Mouse (Mus musculus) regulatory T cell (primary cell): ENCODE measurements around the gene Uck2.

Experiments used
- in situ Hi-C: fragments of 300-600 bp; cut with MboI, MseI; formaldehyde crosslinking; loops from one replicate; pipeline ENCODE4 v1.15.1; 2025; ENCODE audit warnings: high pct_unique_total_duplicates

The Uck2 gene

DNA sequence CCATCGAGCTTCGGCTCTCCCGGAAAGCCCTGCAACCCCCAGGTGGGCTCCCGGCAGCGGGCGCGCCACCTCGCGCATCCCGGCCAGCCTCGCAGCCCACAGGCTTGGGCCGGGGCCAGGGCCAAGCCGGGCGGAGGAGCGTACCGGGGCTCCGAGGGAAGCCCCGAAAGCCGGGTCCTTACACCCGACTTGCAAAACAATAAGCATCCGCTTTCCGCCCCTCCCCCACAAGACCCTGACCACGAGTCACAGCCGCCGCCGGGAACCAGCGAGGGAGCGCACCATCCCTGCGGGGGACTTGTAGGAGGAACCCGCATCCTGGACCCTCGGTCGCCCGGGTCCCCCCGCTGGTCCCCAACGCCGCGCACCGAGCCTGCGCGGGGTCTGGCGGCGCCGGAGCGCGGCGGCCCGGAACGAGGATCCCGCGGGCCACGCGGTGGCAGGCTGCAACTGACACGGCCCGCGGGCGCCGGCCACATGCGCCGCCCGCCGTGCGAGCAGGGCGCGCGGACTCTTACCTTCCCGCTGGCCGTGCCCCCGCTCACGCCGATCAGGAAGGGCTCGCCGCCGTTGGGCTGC lies 773 bp downstream of the Uck2 start:
- in situ Hi-C loops, result no loop called here

DNA sequence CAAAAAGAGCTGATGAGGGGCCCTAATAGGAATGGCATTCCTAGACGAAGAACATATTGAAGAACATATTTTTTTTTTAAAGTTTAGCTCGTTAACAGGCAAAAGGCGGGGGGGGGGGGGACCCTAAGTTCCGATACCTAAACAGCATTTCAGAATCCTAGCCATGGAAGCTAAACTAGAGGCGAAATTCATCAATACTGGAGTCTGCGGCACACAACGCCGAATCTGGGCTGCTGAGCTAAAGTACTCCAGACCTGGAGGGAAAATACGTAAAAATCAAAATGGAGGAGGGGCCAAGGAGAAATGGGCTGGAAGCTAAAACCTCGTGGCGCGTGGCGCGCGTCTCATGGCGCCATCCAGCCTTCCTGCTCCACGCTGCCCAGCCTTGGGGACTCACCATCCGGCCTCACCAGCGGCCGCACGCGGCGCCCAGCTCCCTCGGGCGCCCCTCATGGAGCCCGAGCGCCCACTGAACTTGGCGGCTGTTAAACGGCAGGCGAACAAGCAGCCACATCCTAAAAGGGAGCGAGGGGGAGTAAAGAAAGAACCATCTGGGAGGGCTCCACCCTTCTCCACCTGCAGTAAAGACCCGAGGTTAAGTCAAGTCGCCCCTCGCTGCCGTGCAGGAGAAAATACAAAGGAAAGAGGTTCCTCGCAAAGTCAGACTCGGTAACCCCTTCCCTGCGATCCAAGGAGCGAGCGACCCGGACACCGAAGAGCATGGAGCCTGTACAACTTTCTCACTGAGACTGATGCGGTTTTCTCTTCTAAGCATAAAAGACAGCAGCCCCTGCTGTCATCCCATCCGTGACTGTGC lies 1.5 kb downstream of the Uck2 start:
- in situ Hi-C loops, result no loop called here

DNA sequence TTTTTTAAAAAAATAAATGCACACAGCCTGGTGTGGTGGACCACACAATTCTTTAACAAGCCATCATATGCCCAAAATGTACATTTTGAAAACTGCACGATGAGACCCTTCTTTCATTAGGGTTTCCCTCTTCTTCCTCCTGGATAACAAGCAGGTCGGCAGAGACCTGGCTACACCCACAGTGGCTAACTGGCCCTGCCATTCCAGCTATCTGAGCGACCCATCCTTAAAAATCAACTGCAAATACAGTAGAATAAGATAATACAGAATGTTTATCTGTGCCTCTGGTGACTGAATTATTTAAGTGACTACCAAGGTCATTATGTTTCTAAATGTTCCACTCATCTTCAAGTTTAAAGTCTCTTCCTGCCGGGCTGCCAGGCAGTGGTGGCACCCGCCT lies 2.4 kb downstream of the Uck2 start:
- in situ Hi-C loops, result no loop called here

DNA sequence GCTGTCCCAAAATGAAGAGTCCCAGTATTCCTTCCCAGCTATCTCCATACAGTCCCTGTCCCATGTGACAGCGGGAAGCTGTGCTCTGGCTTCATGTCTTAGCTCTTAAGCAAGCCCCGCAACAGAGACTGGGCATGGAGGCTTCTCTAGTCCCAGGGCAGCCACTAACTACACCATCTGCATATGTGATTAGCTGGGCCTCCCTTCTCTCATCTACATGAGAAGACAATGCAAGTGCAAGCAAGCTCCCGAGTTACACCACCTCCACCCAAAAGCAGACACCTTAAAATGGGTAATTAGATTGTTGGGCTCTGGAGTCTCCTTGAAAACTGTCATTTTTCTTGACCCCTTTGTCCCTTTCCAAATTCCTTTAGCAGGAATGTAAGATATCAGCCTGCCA lies 3.0 kb downstream of the Uck2 start:
- in situ Hi-C loops, result no loop called here

DNA sequence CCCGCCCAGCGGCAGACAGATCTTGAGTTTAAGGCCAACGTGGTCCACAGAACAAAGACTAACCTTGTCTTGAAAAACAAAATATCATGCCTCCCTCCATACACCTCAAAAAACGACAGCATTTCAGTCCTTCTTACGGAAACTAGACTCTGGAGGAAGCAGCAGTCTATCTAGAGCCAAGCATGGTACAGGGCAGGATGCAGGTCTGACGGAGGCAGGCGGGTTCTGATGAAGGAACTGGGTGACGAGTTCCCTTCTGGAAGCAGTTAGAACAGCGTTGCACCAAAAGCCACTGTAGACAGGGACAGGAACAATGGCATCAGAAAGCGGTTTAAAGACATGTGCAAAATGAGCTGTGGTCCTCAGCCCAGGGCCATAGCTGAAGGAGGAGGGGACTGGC lies 5.1 kb downstream of the Uck2 start:
- in situ Hi-C loops, result no loop called here

DNA sequence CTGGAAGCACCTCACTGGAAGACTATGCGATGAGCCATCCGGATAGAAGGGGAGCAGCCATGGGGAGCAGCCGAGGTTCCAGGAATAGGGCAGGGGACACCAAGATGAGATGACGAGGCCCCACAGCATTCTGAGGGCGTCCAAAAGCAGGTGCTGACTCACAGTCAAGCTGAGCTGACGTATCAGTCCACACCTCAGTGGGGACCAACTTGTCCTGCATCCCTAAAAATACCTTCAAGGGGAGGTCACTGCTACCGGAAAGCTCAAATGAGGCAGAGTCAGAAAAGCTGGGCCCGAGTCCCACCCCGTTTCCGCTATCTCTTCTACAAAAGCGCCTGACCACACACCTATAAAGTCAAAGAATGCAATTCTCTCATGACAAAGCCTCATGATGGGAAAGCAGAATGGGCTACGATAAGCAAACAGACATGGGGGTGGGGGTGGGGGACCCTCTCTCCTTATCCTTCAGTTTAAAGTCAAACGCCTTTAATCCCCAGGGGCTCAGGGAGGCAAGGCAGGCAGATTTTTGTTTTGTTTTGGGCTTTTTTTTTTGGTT lies 5.9 kb downstream of the Uck2 start:
- in situ Hi-C loops, result no loop called here

DNA sequence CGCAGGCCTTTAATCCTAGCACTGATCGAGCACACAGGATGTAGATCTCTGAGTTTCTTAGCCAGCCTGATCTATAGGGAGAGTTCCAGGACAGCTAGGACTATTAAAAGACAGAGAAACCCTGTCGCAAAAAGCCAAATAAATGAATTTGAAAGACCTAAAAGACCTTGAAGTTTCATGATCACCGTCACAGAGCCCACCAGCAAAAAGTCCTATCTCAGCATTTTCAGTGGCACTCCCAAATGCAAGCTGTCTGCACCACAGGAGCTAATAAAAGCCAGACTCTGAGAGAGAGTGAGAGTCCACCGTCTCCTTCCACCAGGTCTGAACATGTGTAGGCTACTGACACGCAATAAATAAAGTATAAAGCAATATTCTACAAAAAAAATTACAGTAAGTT lies 6.7 kb downstream of the Uck2 start:
- in situ Hi-C loops, result no loop called here

DNA sequence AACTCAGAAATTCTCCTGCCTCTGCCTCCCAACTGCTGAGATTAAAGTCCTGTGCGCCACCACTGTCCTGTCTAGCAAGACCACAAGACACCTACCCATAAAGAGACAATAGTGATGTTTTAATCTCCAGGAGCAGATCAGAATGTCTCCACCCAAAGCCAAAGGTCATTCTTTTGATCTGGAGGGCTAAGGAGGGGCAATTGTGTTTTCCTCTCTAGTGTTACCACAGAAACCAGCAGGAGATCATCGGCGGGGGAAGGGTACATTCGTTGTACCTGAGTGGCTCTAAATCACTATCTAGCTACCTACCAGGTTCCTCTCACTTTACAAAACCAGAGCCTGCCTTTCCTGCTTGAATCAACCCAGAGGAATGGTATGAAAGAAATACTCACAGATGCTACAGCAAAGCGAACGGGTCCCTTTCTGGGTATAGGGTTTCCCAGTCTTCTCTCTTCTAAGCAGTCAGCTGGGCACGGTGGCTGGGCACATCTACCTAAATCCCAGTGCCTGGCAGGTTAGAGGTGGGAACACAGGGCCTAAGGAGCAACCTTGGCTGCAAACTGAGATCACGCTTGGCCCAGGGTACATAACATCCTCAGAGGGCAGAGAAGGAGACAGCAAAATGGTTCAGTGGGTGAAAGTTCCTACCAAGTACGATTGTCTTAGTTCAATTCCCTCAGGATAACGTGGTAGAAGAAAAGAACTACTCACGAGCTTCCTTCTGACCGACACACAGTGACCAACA lies 10.3 kb downstream of the Uck2 start:
- in situ Hi-C loops, result loop anchor here (5.0 kb wide), 2 partner anchors 53 to 1258 kb away; no protein-coding TSS in a partner anchor

DNA sequence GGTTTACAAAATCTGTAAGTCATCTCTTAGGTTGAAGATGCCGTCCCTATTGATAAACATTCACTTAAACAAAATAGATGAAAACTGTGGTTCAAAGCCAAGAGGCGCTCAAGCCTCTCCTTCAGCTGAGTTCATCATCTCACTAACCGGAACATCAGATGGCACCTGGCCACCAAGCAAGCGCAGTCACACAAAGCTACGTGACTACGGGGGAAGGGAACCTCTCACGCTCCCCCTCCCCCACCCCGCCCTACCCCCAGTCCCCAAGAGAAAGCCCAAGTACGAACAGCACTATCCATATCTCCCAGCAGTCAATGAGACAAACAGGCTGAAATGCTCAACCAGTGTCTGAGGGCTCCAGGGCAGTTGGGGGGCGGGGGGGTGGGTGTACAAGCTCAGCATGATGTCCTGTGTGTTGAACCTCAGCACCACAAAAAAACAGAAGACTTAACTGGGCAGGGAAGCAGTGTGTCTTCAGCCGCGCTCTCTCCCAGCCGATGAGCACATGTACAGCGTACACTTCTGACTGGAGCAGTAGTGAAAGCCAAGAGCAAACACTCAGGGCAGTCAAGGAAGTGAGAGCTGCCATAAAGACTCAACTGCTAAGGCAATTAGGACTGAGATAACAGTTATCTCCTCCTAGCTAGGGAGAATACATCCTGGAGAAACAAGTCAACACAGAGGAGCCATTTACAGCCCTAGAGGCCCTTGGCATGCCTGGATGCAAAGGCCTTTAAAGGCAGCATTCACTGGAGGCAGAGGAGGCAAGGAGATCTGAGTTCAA lies 11.5 kb downstream of the Uck2 start:
- in situ Hi-C loops, result loop anchor here (5.0 kb wide), 2 partner anchors 51 to 1256 kb away; no protein-coding TSS in a partner anchor

DNA sequence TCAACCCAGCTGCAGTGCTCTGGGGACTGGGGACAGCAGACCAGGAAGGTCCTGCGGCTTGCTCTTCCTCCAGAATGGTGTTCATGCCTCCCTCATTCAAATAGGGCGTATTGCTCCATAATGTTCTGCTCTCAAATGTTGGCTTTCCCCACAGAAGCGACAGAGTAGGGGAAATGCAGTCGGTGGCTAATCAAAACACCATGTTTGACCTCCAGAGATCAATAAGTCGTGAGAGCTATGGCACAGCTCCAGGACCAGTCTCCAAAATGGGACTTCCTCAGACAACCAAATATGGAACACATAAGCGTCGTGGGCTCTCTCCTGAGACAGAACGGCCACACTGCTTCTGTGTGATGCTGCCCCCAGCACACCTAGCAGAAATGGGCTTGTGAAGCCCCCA lies 13.3 kb downstream of the Uck2 start:
- in situ Hi-C loops, result loop anchor here (5.0 kb wide), 2 partner anchors 50 to 1255 kb away; no protein-coding TSS in a partner anchor

DNA sequence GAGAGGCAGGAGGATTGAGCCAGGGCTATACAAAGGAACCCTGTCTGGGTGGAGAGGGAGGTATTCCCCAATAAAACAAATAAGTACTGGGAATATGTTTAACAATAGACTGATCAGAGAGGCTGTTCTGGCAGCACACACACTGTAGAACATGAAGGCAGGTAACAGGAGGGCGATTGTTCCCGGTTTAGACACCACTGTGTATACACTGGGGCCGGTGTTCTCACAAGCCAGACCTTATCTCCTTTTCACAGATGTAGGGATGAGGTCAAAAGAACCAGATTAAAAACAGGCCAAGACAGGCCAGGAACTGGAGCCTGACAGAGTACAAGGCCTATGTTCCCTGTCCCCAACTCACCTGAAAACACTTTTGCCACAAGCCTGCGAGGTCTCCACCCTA lies 13.8 kb downstream of the Uck2 start:
- in situ Hi-C loops, result loop anchor here (5.0 kb wide), 2 partner anchors 49 to 1254 kb away; no protein-coding TSS in a partner anchor

DNA sequence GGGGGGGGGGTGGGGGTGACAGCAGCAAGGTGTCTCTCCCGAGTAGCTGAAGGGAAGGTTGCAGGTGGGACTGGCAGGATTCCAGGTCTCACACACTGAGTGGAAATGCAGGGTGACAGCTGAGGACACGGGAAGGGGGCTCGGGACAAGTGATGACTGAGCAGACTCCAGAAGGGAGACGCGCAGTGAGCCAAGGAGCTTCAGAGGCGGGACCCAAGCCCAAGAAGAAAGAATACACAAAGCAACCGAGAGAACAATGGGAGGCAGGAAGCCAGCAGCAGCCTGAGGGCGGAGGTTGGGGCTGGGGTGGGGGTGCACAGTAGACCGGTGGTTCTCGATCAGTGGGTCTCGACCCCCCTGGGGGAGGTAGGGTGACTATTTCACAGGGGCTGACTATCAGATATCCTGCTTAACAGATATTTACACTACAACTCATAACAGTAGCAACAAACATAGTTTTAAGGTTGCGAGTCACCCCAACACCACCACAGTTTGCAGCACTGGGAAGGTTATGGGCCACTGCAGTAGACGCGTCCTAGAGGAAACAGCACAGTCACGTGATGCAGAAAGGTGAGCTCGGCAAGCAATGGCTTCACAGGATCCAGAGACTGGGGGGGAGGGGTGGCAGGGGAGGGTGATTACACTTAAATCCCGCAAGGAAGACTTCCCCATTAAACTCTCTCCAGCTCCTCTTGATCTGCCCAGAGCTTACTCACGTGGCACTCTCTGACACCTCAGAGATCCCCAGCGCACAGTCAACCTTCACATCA lies 14.6 kb downstream of the Uck2 start:
- in situ Hi-C loops, result loop anchor here (5.0 kb wide), 2 partner anchors 48 to 1253 kb away; no protein-coding TSS in a partner anchor

DNA sequence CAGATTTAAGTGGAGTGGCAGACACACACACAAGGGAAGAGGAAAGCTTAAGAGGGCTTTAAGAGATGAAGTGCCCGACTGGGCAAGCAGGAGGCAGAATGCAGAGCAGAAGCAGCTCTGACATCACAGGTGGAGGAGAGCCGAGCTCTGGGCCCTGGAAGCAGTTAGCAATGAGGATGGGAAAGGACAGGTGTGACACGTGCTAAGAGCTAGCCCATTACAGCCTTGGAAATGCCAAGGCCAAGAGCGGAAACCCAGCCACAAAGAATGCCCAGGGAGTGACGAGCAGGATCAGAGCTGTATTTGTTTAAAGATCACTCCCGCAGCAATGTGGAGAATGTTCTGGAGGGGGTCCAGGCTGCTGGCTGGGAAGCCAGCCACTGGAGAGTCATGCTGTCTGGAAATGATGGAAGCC lies 15.3 kb downstream of the Uck2 start:
- in situ Hi-C loops, result loop anchor here (5.0 kb wide), 2 partner anchors 48 to 1253 kb away; no protein-coding TSS in a partner anchor

DNA sequence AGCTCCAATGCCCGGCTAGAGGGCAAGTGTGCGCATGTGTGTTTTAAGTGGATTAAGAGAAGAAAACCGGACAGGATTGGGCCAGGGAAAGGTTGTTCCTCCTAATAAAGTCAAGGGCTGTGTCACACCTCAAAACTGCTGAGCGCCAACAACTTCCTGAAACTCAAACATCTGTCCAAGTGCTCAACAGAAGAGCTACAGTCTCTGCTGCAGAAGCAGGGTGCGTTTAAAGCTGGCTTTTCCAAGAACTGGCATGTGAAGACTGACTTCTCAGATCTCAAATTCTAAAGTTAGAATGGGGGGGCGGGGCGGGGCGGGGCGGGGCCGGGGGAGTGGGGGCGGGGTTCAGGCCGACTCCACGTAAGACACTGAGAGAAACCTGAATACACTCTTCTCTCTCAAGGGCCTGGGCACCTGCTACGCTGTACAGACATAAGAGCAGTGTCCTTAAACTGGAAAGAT lies 15.7 kb downstream of the Uck2 start:
- in situ Hi-C loops, result no loop called here

DNA sequence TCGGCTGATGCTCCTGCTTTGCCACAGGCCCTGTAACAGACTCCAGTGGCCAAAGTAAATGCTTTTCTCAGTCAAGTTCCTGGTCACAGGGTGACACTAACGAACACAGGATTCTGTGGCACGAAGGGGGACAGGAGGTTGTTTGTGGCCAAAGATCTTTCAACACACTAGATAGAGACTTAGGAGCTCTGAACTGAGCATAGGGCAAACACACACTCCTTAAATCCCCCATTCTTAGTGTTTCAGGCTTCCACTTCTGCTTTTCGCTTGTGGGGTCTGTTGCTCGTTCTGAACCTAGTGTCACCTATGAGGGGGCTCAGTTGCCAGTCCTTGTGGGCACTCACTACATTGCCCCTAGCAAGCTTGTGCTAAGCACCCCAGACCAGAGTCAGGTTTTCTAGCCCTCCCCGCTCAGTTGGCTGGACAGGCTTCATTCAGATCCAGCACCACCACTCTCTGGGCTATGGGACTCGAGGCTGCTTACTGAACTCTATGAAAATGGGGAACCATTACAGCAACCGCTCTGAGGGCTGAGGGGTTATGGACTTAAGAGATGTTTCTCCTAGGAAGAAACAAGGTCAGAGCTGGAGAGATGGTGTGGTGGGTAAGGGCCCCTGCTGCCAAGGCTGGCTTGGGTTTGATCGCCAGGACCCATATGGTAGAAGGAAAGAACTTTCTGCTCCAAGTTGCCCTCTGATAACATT lies 16.6 kb downstream of the Uck2 start:
- in situ Hi-C loops, result no loop called here

DNA sequence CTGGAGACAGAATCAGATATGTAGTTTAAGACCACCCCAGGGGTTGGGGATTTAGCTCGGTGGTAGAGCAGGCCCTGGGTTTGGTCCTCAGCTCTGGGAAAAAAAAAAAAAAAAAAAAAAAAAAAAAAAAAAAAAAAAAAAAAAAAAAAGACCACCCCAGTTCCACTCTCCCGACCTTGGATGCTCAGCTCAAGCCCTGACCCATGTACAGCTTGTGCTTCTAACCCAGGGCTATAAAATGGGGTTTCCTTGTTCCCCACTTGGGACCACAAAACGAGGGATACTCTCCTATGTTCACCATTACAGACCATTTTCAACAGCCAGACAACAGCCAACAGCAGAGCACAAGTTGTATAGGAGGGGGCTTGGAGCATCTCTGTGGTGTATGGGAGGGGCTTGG lies 18.4 kb downstream of the Uck2 start:
- in situ Hi-C loops, result no loop called here

DNA sequence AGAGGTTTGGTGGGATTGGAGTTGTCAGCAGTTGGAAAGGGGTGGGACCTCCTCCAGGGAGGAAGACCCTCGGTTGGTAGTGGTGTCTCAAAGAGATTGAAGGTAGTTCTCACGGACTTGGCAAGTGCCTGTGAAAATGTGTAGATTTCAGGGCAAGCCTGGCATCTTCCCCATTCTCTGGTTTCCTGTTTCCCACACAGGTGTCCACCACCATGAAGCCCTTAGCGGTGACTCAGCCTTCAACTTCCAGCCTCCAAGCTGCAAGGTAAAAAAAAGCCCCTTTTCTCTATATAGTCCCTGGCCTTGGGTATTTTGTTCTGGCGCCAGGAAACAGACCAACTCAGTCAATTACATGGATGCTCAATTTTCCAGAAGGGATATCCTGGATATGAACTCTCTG lies 19.8 kb downstream of the Uck2 start:
- in situ Hi-C loops, result no loop called here

DNA sequence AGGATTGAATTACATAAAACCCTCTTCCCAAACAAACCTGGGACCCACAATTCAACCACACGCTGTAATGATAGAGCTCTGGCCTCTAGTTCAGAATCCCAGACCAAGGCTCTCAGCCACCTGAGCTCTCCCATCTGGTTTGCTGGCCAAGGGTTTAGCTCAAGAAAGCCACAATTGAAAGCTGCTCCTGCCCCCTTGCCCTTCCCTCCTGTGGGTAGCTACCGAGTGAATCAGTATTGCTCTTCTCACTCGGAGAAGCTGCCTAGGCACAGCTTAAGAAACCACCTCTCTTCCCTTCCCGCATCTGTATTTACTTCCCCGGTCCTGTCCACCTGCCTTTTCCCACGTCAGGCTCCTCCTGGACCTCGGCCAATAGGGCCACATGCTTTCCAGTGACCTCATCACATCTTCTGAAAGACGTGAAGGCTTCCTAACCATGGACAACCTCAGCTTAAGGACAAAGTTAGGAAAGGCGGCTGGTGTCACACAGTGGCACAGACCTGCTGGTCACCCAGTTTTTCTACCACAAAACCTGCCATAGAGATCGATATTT lies 22.6 kb downstream of the Uck2 start:
- in situ Hi-C loops, result no loop called here

DNA sequence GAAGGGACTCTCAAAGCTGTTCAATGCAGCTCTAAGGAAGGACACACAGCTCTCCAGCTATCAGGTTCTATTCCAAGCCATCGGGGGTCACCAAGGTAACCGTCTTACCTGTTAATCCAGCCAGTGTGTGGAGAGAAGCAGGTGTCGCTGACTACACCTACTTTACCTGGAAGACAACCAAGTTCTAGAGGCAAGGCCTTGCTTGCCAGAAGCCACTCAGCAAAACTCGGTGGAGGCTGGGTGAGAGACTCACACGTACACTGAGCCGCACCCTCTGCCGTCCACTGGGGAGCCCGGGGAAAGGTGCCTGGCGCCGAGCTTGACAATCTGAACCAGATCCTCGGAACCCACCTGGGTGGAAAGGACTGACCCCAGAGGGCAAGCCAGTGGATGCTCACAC lies 23.4 kb downstream of the Uck2 start:
- in situ Hi-C loops, result no loop called here
